Mouse (Mus musculus): Measurements from ENCODE around the gene Tenm4.

Tenm4 gene

DNA sequence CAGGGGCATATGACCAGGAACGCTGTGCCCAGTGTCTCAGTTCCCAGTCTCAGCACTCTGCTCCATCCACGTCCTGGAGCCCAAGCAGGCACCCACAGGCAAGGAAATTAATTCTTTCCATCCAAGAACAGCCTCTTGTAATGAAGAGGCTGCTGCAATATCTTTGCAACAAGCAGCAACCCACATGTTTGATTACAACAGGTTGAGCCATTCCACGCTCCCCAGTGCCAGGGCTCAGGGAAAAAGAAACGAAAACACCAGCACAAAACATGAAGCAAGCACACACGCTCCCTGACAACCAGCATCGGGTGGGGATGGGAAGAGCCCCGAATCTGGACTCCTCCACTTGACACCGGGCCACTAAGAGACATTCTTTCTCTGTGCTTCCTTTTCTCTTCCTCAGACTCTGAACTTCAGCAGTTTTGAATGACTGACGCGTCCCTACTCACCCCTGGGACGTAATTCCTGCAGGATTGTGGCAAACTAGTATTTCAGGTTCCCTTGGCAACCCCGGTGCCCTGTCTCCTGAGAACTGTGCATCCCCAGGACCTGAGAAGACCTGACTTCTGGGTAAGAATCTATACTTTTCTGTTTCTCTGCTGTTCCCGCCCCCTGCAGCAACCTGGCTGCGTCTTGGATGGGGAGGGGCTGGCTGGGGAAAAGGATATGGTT is at the start of gene Tenm4:
Gene Tenm4, plus strand, starts transcription at position 323 of the 672 bp plus-strand sequence.
- DNase-seq: no peak

DNA sequence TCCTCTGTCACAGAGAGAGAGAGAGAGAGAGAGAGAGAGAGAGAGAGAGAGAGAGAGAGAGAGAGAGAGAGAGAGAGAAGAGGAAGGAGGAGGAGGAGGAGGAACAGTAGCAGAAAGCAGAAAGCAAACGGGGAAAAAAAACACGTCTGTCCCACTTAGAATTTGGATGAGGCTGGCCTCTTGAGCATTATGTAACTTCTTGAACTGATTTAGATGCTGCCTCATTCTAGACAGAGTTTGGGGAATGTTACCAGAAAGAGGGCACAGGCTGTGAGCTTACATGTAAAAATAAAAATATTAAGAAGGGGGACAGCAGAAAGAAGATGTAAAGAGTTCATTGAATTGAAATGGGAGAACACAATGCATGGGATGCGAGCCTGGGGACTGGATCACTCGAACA is 40.3 kb upstream of the Tenm4 start:
- DNase-seq: no peak

DNA sequence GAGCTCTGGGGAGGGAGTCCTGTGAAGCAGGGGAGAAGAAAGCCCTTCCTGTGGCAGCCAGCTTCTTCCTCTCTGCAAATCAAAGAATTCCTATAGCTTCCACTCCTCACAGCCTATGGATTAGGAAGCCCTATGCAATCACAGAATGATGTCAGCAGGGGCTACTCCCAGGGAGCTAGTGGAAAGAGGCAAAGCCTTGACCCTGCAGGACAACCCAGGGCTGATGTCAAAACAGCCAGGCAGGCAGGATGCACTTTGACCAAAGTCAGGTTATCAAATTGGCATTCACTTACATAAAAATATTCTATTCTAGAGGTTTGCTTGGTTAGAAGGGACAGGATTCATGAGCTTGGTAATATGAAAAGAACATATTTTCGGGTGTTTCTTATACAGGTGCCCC is 39.9 kb upstream of the Tenm4 start:
- no peak for DNase-seq

DNA sequence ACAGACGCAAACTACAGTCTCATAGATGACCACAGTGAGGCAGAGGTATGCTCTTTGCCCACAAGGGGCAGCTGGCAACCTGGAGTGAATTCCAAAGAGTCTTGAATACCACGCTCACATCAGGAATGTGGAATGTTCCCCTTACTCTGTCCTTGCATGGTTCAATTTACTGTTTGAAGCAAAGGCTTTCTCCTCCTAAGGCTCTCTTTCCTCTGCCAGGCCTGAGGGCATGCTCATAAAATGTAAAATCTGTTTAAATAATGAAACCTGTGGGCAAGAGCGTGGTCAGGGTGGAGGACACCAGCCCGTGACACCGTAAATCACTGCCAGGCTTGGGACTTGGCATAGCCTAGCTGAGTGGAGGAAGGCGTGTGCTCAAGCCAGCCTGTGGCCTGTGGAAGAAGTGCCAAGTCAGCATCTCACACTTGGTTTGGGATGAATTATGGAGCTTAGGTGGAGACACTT is 34.5 kb upstream of the Tenm4 start:
- DNase-seq: no peak

DNA sequence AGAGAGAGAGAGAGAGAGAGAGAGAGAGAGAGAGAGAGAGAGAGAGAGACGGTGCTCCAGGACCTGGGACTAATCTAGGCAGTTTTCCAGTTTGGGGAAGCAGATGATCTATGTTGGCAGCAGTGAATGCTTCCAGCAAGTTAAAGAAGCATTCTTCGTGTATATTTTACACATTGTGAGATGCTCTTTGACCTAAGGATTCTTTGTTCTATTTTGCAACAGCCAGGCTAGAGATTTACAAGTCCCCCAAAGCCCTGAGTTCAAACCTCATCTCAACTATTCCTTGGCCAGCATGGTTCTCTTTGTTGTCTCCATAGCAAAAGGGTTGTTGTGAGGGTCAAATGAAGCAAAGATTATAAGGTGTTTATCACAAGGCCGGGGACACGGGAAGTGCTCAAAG is 29.2 kb upstream of the Tenm4 start:
- DNase-seq: no peak

DNA sequence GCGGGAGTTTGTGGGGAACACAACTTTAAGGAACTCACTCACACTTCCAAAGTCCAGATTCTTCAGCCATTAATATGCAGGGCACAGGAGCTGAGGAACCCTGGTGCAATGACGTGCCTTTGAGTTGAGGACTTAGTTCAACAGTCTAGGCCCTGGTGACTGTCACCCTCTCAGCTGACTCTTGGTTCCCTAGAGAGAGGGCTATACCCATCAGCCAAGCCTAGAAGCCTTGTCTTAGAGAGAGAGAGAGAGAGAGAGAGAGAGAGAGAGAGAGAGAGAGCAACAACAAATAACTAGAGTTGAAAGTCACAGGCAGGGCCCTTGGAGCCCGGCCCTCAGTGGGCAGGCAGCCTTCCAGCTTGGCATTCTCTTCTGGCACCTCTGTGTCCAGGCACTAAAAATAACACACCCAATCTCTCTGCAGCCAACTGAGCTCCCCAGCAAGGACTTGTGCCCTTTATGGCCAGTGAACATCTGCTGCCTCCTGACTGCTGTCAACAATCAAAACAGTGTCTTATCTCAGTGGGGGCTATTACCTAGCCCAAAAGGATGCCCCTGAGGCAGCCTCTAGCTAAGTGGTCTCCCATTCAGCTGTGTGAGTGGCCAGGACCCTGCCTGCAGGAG is 28.0 kb upstream of the Tenm4 start:
- DNase-seq: no peak

DNA sequence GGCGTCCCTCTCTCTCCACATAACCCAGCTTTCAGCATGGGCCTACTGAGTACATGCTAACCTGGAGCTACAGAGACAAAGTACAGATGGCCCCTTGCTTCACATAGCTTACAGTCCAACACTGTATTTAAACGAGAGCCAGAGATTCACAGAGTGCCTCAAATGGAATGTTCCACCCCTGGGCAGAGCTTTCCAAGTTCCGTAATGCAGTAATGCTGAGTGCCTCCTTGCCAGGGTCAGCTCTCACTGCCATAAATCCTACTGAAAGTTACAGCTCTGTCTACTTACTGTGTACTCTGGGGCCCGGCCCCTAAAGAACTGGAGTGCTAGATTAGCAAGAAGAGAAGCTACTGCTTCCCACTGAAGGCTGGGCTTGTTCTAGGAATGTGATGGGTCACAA is 23.6 kb upstream of the Tenm4 start:
- no peak for DNase-seq

DNA sequence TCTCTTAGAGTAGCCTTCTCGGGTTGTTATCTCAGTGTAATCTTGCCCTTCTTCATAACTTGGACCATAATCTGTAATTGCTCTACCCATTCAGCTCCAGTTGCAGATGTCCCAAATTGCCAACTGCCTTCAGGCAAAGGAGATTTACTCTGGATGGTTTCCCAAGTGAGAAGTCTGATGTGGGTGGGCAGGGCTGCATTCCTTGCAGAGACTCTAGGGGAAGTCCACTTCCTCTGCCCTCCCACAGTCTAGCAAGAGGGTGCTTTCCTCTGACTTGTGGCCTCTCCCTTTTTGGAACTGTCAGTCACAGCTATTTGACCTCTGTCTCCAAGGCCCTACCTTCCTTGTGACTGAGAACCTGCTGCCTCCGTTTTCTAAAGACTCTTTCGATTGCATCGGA is 22.9 kb upstream of the Tenm4 start:
- no peak for DNase-seq

DNA sequence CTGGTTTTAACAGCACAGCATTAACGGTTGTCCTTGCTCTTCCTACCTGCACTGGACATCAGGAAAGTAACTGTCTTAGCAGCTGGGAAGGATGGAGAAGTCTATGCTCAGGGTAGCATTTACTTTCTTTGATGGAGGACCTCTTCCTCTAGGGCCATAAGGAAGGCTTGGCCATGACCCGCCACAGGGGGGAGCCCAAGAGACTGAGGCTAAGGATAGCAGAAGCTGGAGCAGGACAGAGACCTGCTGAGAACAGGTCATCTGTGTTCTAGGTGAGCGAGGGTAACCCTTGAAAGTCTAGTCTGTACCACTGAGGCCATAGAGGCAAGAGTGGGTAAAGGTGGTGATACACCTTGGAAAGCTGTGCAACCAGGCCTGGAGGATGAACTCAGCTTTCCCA is 19.8 kb upstream of the Tenm4 start:
- DNase-seq: peak; percentile 42

DNA sequence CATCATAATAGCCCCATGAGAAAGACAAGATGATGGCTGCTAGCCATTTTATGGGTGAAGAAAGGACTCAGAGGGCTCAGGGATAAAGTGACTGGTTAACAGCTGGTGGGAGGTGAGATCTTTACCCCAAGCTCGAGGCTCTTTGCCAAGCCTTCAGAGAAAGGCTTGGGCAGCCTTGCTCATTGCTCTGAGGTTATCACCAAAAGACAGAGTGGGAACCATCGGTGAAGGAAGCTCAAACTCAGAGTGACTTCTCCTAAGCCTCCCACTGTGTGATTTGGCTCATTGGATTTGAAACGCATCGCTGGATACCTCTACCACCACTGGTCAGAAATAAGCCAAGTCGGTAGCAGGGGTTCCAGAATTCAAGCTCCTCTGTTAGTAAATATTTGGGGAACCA is 19.1 kb upstream of the Tenm4 start:
- DNase-seq: no peak

DNA sequence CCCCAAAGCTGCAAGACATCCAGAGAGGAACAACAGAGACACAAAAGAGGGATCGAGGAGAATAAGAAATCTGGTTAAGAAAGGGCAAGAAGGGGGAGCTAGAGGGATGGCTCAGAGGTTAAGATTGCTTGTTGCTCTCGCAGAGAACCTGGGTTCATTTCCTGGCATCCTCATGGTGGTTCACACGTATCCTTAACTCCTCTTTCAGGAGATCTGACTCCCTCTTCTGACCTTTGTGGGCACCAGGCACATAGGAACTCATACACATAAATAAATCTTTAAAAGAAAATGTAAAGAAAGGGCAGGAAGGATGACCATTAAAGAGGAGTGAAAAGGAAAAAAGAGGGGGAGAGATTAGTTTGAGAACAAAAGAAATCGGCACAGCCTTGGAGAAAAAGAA is 18.6 kb upstream of the Tenm4 start:
- no peak for DNase-seq

DNA sequence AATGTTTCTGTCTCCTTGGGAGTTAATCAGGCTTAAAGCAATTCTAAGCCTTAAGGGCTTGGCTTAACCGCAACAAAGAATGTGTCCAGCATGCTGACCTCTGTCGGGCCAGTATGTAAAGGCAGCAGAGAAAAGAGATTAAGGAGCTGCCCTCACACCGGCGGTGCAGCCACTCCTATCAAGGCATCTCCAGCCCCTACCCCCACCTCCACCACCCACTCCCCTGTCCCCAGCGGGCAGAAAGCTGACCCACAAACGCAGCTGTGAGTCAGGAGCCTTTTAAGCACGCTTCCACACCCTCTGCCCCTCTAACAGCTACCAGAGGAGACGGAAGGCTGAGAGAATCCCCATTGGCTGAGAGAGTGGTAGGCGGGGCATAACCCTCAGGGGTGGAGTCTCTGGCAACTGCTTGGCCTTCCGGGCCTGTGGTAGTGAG is 18.1 kb upstream of the Tenm4 start:
- peak; percentile 93 for DNase-seq

DNA sequence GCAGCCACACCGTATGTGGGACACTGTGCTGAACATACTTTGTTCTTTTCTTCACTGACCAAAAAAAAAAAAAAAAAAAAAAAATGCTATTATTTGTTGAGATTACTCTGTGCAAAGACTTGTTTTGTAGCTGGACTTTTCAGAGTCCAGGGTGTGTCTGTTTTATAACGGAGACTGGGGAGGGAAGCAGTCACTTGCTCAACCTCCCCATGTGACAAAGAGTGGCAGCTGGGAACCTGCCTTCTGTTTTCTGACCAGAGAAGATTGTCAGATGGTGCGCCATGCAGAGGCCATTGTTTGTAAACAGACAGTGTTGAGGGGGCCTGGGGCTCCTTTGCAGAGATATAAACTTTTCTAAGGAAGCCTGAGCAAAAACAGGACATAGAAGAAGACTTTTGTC is 17.0 kb upstream of the Tenm4 start:
- no peak for DNase-seq

DNA sequence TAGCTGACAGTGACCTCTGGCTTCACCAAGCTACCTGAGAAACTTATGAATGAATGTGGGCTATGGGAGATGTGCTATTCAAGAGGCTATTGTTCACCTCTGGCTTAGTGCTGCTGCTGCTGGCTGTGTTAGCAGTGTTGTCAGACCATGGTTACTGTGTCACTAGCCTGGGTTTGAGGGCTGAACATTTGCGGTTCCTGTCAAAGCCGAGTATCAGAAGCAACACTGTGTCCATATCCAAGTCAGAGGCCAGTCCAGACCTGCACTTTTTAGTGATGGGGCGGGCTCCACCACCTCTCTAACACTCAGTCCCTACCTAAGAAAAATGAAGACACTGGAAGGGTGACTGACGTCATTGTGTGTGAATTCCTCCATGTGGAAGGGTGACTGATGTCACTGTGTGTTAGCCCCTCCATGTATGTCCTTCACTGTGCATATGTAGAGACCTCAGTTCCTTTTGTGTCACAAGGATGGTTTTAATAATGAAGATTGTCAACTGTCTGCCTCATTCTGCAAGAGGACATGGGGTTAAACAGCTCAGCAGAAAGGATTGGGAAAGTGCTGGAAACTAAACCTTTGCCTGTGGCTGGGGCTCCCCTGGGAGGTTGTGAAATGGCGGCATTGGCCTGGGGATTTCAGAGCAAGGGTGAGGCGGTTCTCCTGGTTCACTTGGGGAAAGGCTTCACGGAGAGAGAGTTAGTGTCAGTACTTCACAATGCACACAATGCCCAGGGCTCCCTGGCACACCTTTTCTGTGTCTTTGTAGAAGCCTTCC is 14.4 kb upstream of the Tenm4 start:
- DNase-seq: no peak

DNA sequence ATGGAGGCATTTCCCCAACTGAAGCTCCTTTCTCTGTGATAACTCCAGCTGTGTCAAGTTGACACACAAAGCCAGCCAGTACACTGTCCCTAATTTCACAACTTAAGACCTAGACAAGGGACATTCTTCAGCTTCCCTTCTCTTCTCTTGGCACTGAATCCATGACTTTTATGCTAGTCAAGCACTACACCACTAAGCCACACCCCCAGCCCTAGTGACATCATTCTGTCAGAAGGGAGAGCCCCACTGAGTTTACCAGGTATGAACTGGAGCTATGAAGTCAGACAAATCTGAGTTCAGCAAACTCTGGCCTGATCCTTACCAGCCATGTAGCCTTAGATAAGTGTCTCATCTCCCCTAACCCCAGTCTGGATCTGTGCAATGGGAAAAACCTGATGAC is 6.9 kb upstream of the Tenm4 start:
- no peak for DNase-seq

DNA sequence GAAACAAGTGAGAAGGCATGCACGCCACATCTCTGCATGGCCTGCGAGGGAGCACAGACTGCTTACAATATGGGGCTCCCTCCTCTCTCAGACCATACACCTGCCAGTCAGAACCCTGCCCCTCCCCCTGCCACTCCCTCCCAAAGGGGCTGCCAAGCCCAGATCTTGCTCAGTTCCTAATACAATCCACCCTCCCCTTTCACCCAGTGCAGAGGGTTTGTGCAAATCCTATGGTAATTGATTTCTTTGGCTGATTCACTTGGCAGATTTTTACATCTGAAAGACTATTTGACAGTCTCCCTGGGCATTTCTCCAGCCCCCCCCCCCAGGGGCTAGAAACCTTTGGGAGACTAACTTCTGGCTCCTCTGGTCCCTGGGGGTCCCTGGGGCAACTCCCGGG is 2.1 kb upstream of the Tenm4 start:
- peak; percentile 46 for DNase-seq

DNA sequence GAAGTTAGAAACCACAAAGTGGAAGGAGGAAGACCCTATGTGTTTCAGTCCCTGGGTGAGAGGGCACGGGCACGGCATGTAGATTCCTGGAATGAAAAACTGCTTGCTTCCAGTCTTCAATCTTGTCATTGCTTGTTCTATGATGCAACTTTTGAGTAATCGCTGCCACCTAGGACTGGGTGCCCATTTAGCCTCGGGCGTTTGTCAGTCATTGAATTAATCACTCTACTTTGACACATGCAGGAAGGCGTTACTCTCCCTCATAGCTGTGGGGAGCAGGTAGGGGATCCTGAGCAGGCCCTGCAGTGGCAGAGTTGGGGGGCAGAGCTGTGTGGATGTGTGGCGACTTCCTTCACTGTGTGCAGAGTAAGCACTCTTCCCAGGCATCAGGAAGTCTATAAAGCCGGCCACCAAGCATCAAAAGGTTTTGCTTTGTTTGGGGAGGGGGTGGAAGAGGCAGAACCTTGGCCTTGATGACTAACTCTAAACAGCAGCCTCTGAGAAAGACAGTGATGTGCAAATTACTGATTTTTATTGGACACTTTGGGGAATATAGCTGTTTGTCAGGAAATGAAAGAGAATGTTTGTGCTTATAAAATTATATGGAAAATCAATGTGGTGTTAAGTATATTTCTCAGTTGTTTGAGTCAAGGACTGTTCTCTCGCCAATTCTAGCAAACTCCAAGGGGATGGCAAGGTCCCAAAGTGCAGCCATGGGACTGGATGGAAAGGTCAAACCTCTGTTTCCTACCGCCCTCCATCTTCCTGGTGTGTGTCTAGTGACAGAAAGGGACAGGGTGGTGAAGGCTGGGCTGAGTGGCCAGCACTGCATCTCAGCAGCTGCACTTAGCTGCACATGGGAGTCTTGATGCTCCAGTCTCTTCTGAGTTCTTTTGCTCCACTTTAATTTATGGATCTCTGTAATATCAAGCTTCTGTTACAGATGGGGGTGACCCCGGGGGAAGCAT is 834 bp downstream of the Tenm4 start:
- DNase-seq: no peak

DNA sequence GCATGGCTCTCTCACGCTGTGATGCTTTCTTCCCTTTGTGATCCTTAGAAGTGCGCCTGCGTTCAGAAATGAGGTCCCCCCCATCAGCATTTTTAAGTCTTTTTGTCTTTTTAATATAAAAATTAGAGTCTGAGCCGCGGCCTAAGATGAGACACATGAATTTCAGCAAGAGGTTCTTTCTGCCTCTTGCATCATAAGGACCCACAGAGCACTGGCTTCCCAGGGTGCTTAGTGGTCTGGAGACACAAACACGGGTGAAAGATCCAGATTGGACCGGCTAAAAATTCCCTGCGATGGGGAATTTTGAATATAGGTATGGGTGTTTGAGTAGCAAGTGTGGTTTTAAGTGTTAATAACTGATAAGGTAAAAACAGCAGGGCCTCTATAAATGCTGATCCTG is 5.7 kb downstream of the Tenm4 start:
- no peak for DNase-seq

DNA sequence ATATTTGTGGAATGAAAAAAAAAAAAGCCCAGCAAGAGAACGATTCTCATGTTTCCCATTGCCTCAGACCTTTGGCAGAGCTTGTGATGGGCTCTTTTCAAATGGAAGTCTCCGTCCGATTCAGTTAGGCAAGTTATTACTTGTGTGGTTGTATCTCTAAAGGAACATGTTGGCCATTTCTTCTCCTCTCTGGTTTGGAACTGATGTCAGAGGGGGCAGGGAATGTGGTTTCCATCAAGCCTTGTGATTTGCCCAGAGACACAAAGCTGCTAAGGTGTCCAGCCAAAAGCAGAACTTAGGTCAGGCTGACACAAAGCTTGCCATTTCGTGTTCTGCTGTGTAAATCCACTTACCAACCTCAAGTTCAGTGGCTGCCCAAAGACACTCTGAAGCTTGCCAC is 10.7 kb downstream of the Tenm4 start:
- no peak for DNase-seq

DNA sequence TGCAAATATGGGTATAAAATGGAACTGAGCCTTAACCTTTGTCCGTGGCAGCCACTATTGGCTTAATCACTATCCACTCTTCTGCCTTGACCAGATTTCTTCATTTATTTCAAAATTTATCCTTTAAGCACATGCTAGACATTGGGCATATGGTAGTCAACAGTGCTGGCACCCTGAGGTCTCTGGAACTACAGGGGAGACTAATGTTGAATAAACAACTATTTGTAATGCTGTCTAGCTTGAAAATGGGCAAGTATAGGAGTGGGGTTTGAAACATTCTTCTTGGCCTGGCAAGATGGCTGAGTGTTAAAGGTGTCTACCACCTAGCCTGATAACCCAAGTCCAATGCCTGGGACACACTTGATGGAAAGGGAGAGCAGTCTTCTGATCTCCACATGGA is 12.1 kb downstream of the Tenm4 start:
- no peak for DNase-seq

DNA sequence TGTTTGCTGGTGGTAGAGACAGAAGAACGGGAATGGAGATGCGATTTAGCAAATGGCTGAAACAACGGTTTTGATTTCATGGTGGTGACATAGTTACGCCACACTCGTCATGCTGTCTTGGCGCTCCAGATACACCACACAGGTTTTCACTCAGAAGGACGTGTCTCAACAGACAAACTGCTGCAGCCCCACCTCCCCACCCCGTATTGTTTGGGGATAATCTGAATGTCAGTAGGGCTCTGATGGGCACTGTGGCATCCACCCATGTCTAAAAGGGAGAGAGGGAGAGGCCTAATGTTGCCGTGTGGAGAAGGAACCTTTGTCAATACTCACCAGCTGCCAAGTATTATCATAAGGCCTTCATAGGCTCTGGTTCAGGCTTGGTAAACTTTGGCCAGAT is 14.4 kb downstream of the Tenm4 start:
- no peak for DNase-seq

DNA sequence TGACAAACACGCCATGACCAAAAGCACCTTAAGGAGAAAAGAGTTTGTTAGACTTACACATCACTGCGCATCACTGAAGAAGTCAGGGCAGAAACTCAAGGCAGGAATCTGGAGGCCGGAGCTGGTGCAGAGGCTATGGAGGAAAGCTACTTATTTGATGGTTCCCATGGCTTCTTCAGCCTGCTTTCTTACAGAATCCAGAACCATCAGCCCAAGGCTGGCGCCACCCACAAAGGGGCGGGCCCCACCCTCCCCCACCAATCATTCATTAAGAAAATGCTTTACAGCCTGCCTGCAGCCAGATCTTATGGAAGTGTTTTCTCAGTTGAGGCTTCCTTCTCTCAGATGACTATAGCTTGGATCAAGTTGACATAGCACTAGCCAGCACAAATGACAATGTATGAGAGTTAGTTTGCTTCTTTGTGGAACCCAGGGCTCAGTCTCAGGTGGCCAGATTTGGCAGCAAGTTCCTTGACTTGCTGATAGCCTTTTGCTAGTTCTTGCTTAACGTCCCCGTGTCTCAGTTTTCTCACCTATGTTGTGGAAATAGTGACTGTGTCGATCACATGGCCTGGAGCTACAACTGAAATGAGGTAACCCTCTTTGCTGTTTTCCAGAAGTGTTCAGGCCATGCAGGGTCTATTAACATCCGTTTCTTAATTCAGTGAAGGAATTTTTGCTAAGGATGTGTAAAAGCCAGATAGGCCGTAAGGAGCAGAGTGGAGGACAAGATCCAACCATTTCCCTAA is 32.9 kb downstream of the Tenm4 start:
- no peak for DNase-seq

Measured in retina, postnatal 1 day (tissue).